Mouse (Mus musculus): ENCODE data around the gene Clec4a1.

Gene Clec4a1

GRCm38 (mm10) chr6:122921451-122921850 is at the start of gene Clec4a1:
Gene Clec4a1 (plus strand): TSS chr6:122921848.
- DNase-seq, result no peak

- no peak for DNase-seq
Measured at GRCm38 (mm10) chr6:122872800-122873199, 48.8 kb upstream of the Clec4a1 start.

- DNase-seq, result peak; percentile 98
Measured at GRCm38 (mm10) chr6:122873871-122874719, 47.6 kb upstream of the Clec4a1 start, which contains the start of gene Necap1. Gene Necap1 (plus strand): TSS chr6:122874474.

- no peak for DNase-seq
Measured at GRCm38 (mm10) chr6:122874720-122875389, 46.8 kb upstream of the Clec4a1 start.

GRCm38 (mm10) chr6:122879141-122879735 is 42.4 kb upstream of the Clec4a1 start:
- peak; percentile 22 for DNase-seq

GRCm38 (mm10) chr6:122879781-122880505 is 41.7 kb upstream of the Clec4a1 start:
- DNase-seq, result peak; percentile 62

GRCm38 (mm10) chr6:122881287-122881686 is 40.4 kb upstream of the Clec4a1 start:
- DNase-seq, result no peak

- no peak for DNase-seq
Measured at GRCm38 (mm10) chr6:122883603-122884002, 38.0 kb upstream of the Clec4a1 start.

GRCm38 (mm10) chr6:122889599-122889998 is 32.0 kb upstream of the Clec4a1 start:
- DNase-seq, result no peak

- DNase-seq, result peak; percentile 52
Measured at GRCm38 (mm10) chr6:122892442-122893049, 29.1 kb upstream of the Clec4a1 start.

- no peak for DNase-seq
Measured at GRCm38 (mm10) chr6:122919922-122920321, 1.7 kb upstream of the Clec4a1 start.

GRCm38 (mm10) chr6:122934845-122935244 is 13.2 kb downstream of the Clec4a1 start:
- no peak for DNase-seq

- no peak for DNase-seq
Measured at GRCm38 (mm10) chr6:122939618-122940017, 18.0 kb downstream of the Clec4a1 start.

- DNase-seq, result no peak
Measured at GRCm38 (mm10) chr6:122946760-122947159, 25.1 kb downstream of the Clec4a1 start.

GRCm38 (mm10) chr6:122952401-122952800 is 30.8 kb downstream of the Clec4a1 start, which contains the start of gene Clec4a3:
Gene Clec4a3 (plus strand): TSS chr6:122952515.
- peak; percentile 7 for DNase-seq

GRCm38 (mm10) chr6:122964562-122964961 is 42.9 kb downstream of the Clec4a1 start:
- no peak for DNase-seq

GRCm38 (mm10) chr6:122969048-122969447 is 47.4 kb downstream of the Clec4a1 start:
- no peak for DNase-seq

All from kidney, adult 9 months (tissue).